Mouse (Mus musculus) kidney, adult 2 months (tissue): ENCODE results near the gene Tango2. TPM values are rescaled to one million over a fixed set of nuclear protein-coding genes. Genes with fewer than 3 reads are reported as not detected.

Source experiments
- DNase-seq: peaks from one replicate; pipeline ENCODE4 v3.0.0; 2021
- H3K27ac ChIP-seq: fragments of 200-500 bp; 2 replicates; pipeline ENCODE4 v1.5.1; 2012; ENCODE audit warnings: low read depth, low read length, control low read depth, inconsistent platforms; ENCODE audit not compliant: insufficient read depth
- H3K27me3 ChIP-seq: fragments of 200-500 bp; replicated peaks from 2 replicates; pipeline ENCODE4 v1.6.1; 2012; ENCODE audit warnings: mild to moderate bottlenecking, moderate library complexity, low read length, inconsistent platforms; ENCODE audit not compliant: control insufficient read depth, insufficient read depth
- H3K36me3 ChIP-seq: fragments of 200-500 bp; 2 replicates; pipeline ENCODE4 v1.6.1; 2012; ENCODE audit warnings: mild to moderate bottlenecking, moderate library complexity, low read length, inconsistent platforms; ENCODE audit not compliant: control insufficient read depth, insufficient read depth
- H3K4me1 ChIP-seq: fragments of 200-500 bp; 2 replicates; pipeline ENCODE4 v1.6.1; 2011; ENCODE audit warnings: low read length; ENCODE audit not compliant: control insufficient read depth, insufficient read depth
- H3K4me3 ChIP-seq: fragments of 200-500 bp; 2 replicates; pipeline ENCODE4 v1.5.1; 2011; ENCODE audit warnings: mild to moderate bottlenecking, low read depth, low read length, control low read depth; ENCODE audit not compliant: insufficient read depth
- CTCF ChIP-seq: fragments of 200-500 bp; conservative IDR thresholded peaks from 2 replicates; pipeline ENCODE4 v1.5.1; 2011; ENCODE audit warnings: low read depth, mild to moderate bottlenecking, control low read depth, low read length, moderate library complexity, mixed read lengths; ENCODE audit not compliant: insufficient read depth, insufficient read length
- POLR2A ChIP-seq: fragments of 200-500 bp; IDR thresholded peaks from one replicate; pipeline ENCODE4 v1.6.1; 2011; ENCODE audit warnings: low read depth, low read length, control low read depth
- WGBS: fragments of 180-500 bp; shearing (Covaris S2); methylation state at CpG from one replicate; pipeline ENCODE4 v1.1.7; 2018; 5-methylcytosine and 5-hydroxymethylcytosine counted together
- polyA plus RNA-seq: library from polyadenylated mRNA; depleted of rRNA; stranded (reverse); fragments of >200 nt; gene quantifications from 2 replicates; pipeline ENCODE4 v1.2.3, GENCODE M21; 2012

Tango2 gene
- polyA plus RNA-seq, 1 experiment, result 147 TPM

DNA sequence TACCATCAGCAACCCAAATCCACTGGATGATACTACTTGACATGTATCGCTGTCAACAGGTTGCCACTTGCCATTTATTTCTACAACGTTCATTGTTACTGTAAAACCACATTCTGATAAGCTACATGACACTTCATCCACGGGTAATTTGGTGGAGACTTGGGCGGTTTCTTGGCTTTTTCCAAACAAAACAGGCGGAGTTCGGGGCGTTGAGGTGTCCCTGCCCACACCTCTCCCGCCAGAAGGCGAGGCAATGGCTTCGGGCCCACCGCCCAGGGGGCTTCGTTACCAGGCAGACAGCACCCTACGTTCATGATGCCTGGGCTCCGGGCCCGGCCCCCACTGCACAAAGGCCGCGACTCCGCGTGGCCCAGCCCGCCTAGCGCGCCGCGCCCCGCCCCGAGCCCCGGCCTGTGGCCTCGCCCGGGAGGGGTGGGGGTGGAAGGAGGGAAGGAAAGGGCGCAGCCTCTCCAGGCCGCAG lies 59.3 kb downstream of the Tango2 start:
- TF ChIP-seq POLR2A (no peak), CTCF (no peak)
- Histone ChIP-seq H3K27ac (peak overlapping the region; percentile 66; the same call in 1 of the 2 replicates), H3K4me1 (peaks cover 11% of the 10 kb centered on the region; the same call in 1 of the 2 replicates), H3K27me3 (no peaks in the 10 kb centered on the region), H3K36me3 (peaks cover 2% of the 10 kb centered on the region), H3K4me3 (peak overlapping the region; percentile 66)
- no peak for DNase-seq
- WGBS, result under 1% methylated on average over 28 of the region's 31 CpGs

DNA sequence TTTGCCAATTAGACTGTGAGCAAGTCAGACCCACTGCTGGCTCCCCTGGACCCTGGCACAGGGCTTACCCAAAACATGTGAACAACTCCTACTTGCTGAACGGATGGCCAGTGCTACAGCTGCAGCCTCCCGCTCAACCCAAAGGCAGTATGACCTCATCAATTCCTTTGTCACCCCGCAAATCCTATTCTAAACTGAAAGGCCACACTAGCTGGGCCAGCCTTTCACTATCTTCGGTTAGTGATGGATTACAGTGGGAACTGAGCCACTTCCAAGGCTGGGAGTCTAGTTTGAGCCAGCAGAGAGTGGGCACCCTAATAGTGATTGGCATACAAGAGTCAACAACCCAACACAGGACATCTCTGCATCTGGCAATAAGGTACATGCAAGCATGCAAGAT lies 59.7 kb downstream of the Tango2 start:
- Histone ChIP-seq H3K36me3 (peaks cover 4% of the 10 kb centered on the region), H3K4me1 (peaks cover 11% of the 10 kb centered on the region; the same call in 1 of the 2 replicates), H3K27me3 (no peaks in the 10 kb centered on the region), H3K4me3 (peak overlapping the region; percentile 66), H3K27ac (no peak overlapping the region)
- TF ChIP-seq CTCF (no peak), POLR2A (no peak)
- no peak for DNase-seq
- WGBS, result 6% methylated on average over 4 of the region's 4 CpGs

DNA sequence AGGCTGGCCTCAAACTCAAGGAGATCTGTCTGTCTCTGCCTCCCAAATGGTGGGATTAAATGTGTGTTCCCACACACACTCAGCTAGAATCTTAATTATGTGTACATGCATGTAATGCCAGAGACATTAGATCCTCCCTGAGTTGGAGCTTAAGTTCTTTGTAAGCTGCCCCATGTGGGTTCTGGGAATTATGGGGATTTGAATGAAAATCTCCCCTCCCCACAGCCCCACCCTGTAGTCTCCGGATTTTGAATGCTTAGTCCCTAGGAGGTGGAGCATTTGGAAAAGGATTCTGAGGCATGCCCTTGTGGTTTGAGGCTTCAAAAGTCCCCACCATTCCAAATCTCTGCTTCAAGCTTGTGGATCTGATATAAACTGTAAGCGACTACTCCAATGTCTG lies 72.7 kb downstream of the Tango2 start:
- no peak overlapping the region for H3K4me3 ChIP-seq
- 80% methylated on average over 2 of the region's 2 CpGs for WGBS
- H3K36me3 ChIP-seq, result peaks cover 4% of the 10 kb centered on the region; the same call in 1 of the 2 replicates
- H3K27ac ChIP-seq, result no peak overlapping the region
- no peak for DNase-seq
- no peak for TF ChIP-seq CTCF
- H3K4me1 ChIP-seq, result no peaks in the 10 kb centered on the region
- H3K27me3 ChIP-seq, result no peaks in the 10 kb centered on the region

DNA sequence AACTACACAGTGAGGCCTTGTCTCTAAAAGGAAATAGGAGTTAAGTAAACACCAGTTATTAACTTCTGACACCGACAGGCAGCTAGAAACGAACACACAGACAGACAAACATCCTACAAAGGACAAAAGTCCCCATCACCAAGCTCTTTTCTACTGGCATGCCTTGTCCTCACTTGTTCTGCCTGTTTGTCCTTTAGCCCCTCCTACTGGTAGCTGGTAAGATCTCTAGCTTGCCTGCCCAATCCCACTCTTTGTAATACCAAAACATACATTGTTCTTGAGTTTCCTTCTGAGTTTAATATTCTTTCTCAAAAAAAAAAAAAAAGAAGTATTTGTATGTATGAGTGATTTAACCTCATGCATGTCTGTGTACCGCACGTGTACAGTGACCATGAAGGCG lies 79.7 kb downstream of the Tango2 start:
- no peak for DNase-seq
- Histone ChIP-seq H3K36me3 (peaks cover 7% of the 10 kb centered on the region; the same call in 1 of the 2 replicates), H3K27me3 (no peaks in the 10 kb centered on the region), H3K27ac (no peak overlapping the region), H3K4me3 (no peak overlapping the region), H3K4me1 (no peaks in the 10 kb centered on the region)
- WGBS, result 87% methylated on average over 5 of the region's 5 CpGs
- 0 out of 2 replicates have a peak, but pooled peaks have one; percentile 15 for TF ChIP-seq CTCF
- TF ChIP-seq POLR2A, result no peak

DNA sequence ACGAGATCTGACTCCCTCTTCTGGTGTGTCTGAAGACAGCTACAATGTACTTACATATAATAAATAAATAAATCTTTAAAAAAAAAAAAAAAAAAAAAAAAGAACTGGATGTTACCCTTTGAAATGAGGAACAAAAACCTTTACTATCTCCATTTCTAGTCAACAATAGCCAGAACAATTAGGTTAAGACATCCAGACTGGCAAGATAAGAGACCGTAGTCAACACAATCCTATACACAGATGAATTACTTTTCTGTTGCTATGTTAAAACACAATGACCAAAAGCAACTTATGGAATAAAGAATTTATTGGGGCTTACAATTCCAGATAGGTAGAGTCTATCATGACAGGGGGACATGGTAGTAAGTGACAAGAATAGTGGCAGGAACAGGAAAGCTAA lies 82.9 kb downstream of the Tango2 start:
- Histone ChIP-seq H3K4me1 (no peaks in the 10 kb centered on the region), H3K27me3 (no peaks in the 10 kb centered on the region), H3K36me3 (peaks cover 6% of the 10 kb centered on the region), H3K27ac (no peak overlapping the region), H3K4me3 (no peak overlapping the region)
- DNase-seq, result no peak
- 84% methylated on average over 2 of the region's 2 CpGs for WGBS
- TF ChIP-seq POLR2A, result no peak
- TF ChIP-seq CTCF, result no peak

DNA sequence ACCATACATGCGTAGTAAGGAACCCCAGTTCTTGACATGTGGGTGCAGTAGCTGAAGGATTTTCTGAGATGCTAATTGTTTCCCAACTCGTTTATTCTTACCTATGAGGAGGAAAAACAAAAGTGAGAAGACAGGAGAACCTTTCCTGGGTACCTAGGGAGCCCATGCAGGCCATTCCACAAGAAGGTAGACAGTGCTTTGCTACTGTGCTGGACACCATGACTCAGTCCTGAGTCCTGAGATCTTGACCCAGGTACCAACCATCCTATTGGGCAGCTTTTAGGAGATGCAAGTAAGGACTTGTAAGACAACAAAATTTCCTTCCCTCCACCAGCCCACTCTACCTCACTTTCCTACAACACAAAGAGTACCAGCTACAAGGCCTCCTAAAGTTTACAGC lies 89.7 kb downstream of the Tango2 start, which contains the start of gene Gm49776:
TSS of gene Gm49776 (minus strand) at position 101 of the 400 bp plus-strand sequence.
- no peak for DNase-seq
- TF ChIP-seq POLR2A, result no peak
- TF ChIP-seq CTCF, result no peak
- WGBS, result 94% methylated on average over 2 of the region's 2 CpGs
- Histone ChIP-seq H3K27me3 (no peaks in the 10 kb centered on the region), H3K27ac (no peak within 1 kb of the TSS), H3K36me3 (peaks cover 11% of the 10 kb centered on the region), H3K4me1 (no peaks in the 10 kb centered on the region), H3K4me3 (no peak within 1 kb of the TSS)

DNA sequence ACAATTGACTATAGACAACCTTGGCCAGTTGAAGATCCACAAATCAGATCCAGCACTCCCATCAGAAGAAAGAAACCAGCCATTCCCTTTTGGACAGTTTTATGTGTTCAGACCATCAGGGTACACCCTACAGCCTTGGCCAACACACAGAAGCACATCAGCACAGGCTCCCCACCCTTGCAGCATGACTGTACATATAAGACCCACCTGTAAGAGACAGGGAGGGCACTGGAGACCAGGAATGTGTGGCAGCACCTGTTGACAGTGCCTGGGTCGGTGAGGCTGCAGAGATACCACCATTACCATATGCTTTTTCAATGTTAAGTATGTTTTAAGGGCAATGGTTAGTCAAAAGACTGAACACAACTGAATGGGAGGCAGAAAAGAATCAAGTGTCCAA lies 94.0 kb downstream of the Tango2 start:
- Histone ChIP-seq H3K4me3 (no peak overlapping the region), H3K27ac (no peak overlapping the region), H3K4me1 (peaks cover 5% of the 10 kb centered on the region), H3K36me3 (peaks cover 7% of the 10 kb centered on the region), H3K27me3 (no peaks in the 10 kb centered on the region)
- TF ChIP-seq POLR2A, result no peak
- TF ChIP-seq CTCF, result no peak
- WGBS, result 89% methylated on average over 1 of the region's 1 CpGs
- DNase-seq, result no peak
